Mouse (Mus musculus) kidney, embryonic 14.5 days (tissue): ENCODE results near the gene Slc52a3. TPM values are rescaled to one million over a fixed set of nuclear protein-coding genes. Genes with fewer than 3 reads are reported as not detected.

ENCODE experiments used
- ATAC-seq: fragments of 200-750 bp; cut with Nextera tagmentation; 2 replicates; pipeline ENCODE4 v1.8.0; 2017; ENCODE audit warnings: moderate number of reproducible peaks, mild to moderate bottlenecking, moderate TSS enrichment, moderate library complexity; ENCODE audit not compliant: low FRiP score, low TSS enrichment
- H3K27ac ChIP-seq: fragments of 300-500 bp; sonication (generic); 2 replicates; pipeline ENCODE4 v1.5.1; 2014; ENCODE audit warnings: low read depth, mild to moderate bottlenecking, low read length, moderate library complexity, mixed read lengths
- H3K27me3 ChIP-seq: fragments of 300-500 bp; sonication (generic); 2 replicates; pipeline ENCODE4 v1.6.1; 2014; ENCODE audit warnings: mild to moderate bottlenecking, low read length; ENCODE audit not compliant: control insufficient read depth, insufficient read depth
- H3K36me3 ChIP-seq: fragments of 300-500 bp; sonication (generic); 2 replicates; pipeline ENCODE4 v1.6.1; 2014; ENCODE audit warnings: low read length, mixed read lengths; ENCODE audit not compliant: control insufficient read depth, insufficient read depth
- H3K4me1 ChIP-seq: fragments of 300-500 bp; sonication (generic); 2 replicates; pipeline ENCODE4 v1.6.1; 2014; ENCODE audit warnings: low read length, mixed read lengths; ENCODE audit not compliant: control insufficient read depth, insufficient read depth
- H3K4me2 ChIP-seq: fragments of 300-500 bp; sonication (generic); replicated peaks from 2 replicates; pipeline ENCODE4 v1.6.1; 2014; ENCODE audit warnings: low read depth, mild to moderate bottlenecking, low read length
- H3K4me3 ChIP-seq: fragments of 300-500 bp; sonication (generic); 2 replicates; pipeline ENCODE4 v1.5.1; 2014; ENCODE audit warnings: mild to moderate bottlenecking, low read length
- H3K9ac ChIP-seq: fragments of 300-500 bp; sonication (generic); 2 replicates; pipeline ENCODE4 v1.6.1; 2014; ENCODE audit warnings: low read depth, mild to moderate bottlenecking, low read length, moderate library complexity
- H3K9me3 ChIP-seq: fragments of 300-500 bp; sonication (generic); 2 replicates; pipeline ENCODE4 v1.6.1; 2016; ENCODE audit warnings: low read length; ENCODE audit not compliant: control insufficient read depth
- WGBS: fragments of 180-500 bp; shearing (Covaris S2); extraction: QIAGEN DNeasy Blood & Tissue Kit; methylation state at CpG from one replicate; pipeline ENCODE4 v1.1.7; 2014; 5-methylcytosine and 5-hydroxymethylcytosine counted together
- polyA plus RNA-seq: library from polyadenylated mRNA; unstranded; fragments of >200 nt; fragmentation: Nextera tagmentation; extraction: Ambion mirVana; gene quantifications from 2 replicates; pipeline ENCODE4 v1.2.1, GENCODE M21; 2014

Gene Slc52a3
- polyA plus RNA-seq, 1 experiment from 2014 or later = 6.8 TPM

- 0 out of 2 replicates have a peak overlapping the region, but pooled peaks have one; percentile 17 for H3K27ac ChIP-seq
- H3K36me3 ChIP-seq = peaks cover 17% of the 10 kb centered on the region; the same call in 1 of the 2 replicates
- peak overlapping the region; percentile 51 for H3K9ac ChIP-seq
- 53% methylated on average over 53 of the region's 53 CpGs for WGBS
- peaks cover 46% of the 10 kb centered on the region for H3K4me1 ChIP-seq
- no peaks in the 10 kb centered on the region for H3K9me3 ChIP-seq
- H3K4me3 ChIP-seq = peak overlapping the region; percentile 27
- H3K27me3 ChIP-seq = peaks cover 8% of the 10 kb centered on the region; the same call in 1 of the 2 replicates
- ATAC-seq = peak; percentile 88
- H3K4me2 ChIP-seq = peak overlapping the region; percentile 48
Measured at GRCm38 (mm10) chr2:151970191-151971172, 25.8 kb upstream of the Slc52a3 start.

GRCm38 (mm10) chr2:151971748-151972147 is 24.6 kb upstream of the Slc52a3 start:
- no peak overlapping the region for H3K27ac ChIP-seq
- H3K36me3 ChIP-seq = peaks cover 17% of the 10 kb centered on the region; the same call in 1 of the 2 replicates
- WGBS = 86% methylated on average over 5 of the region's 5 CpGs
- H3K4me3 ChIP-seq = no peak overlapping the region
- H3K4me2 ChIP-seq = no peak overlapping the region
- H3K9ac ChIP-seq = no peak overlapping the region
- peaks cover 49% of the 10 kb centered on the region for H3K4me1 ChIP-seq
- H3K27me3 ChIP-seq = peaks cover 8% of the 10 kb centered on the region; the same call in 1 of the 2 replicates
- H3K9me3 ChIP-seq = no peaks in the 10 kb centered on the region
- no peak for ATAC-seq

GRCm38 (mm10) chr2:151972880-151973594 is 23.3 kb upstream of the Slc52a3 start:
- Histone ChIP-seq H3K4me2 (peak overlapping the region; percentile 50), H3K9ac (0 out of 2 replicates have a peak overlapping the region, but pooled peaks have one; percentile 45), H3K36me3 (peaks cover 17% of the 10 kb centered on the region; the same call in 1 of the 2 replicates), H3K4me1 (peaks cover 51% of the 10 kb centered on the region), H3K4me3 (peak overlapping the region; percentile 28), H3K27ac (no peak overlapping the region), H3K9me3 (no peaks in the 10 kb centered on the region), H3K27me3 (peaks cover 8% of the 10 kb centered on the region; the same call in 1 of the 2 replicates)
- WGBS = 12% methylated on average over 23 of the region's 23 CpGs
- ATAC-seq = 0 out of 2 replicates have a peak, but pooled peaks have one; percentile 26

- WGBS = 11% methylated on average over 36 of the region's 36 CpGs
- peak overlapping the region; percentile 28 for H3K4me3 ChIP-seq
- ATAC-seq = 0 out of 2 replicates have a peak, but pooled peaks have one; percentile 2
- H3K4me2 ChIP-seq = peak overlapping the region; percentile 50
- H3K4me1 ChIP-seq = peaks cover 52% of the 10 kb centered on the region
- no peak overlapping the region for H3K27ac ChIP-seq
- H3K36me3 ChIP-seq = peaks cover 13% of the 10 kb centered on the region; the same call in 1 of the 2 replicates
- H3K27me3 ChIP-seq = peaks cover 8% of the 10 kb centered on the region; the same call in 1 of the 2 replicates
- 0 out of 2 replicates have a peak overlapping the region, but pooled peaks have one; percentile 45 for H3K9ac ChIP-seq
- no peaks in the 10 kb centered on the region for H3K9me3 ChIP-seq
Measured at GRCm38 (mm10) chr2:151973595-151974562, 22.4 kb upstream of the Slc52a3 start.

GRCm38 (mm10) chr2:151975295-151975694 is 21.0 kb upstream of the Slc52a3 start:
- peaks cover 1% of the 10 kb centered on the region; the same call in 1 of the 2 replicates for H3K36me3 ChIP-seq
- H3K27me3 ChIP-seq = peaks cover 8% of the 10 kb centered on the region; the same call in 1 of the 2 replicates
- no peak overlapping the region for H3K9ac ChIP-seq
- peaks cover 48% of the 10 kb centered on the region for H3K4me1 ChIP-seq
- no peak overlapping the region for H3K4me2 ChIP-seq
- WGBS = 91% methylated on average over 5 of the region's 5 CpGs
- H3K27ac ChIP-seq = no peak overlapping the region
- H3K4me3 ChIP-seq = no peak overlapping the region
- ATAC-seq = no peak
- no peaks in the 10 kb centered on the region for H3K9me3 ChIP-seq

GRCm38 (mm10) chr2:151976067-151976466 is 20.2 kb upstream of the Slc52a3 start:
- peaks cover 40% of the 10 kb centered on the region for H3K4me1 ChIP-seq
- H3K9ac ChIP-seq = no peak overlapping the region
- no peak overlapping the region for H3K4me2 ChIP-seq
- WGBS = 80% methylated on average over 3 of the region's 3 CpGs
- H3K27ac ChIP-seq = peak overlapping the region; percentile 62; the same call in 1 of the 2 replicates
- no peak for ATAC-seq
- no peaks in the 10 kb centered on the region for H3K36me3 ChIP-seq
- H3K27me3 ChIP-seq = peaks cover 8% of the 10 kb centered on the region; the same call in 1 of the 2 replicates
- no peaks in the 10 kb centered on the region for H3K9me3 ChIP-seq
- no peak overlapping the region for H3K4me3 ChIP-seq

GRCm38 (mm10) chr2:151977689-151978440 is 18.4 kb upstream of the Slc52a3 start:
- no peaks in the 10 kb centered on the region for H3K9me3 ChIP-seq
- ATAC-seq = no peak
- H3K27ac ChIP-seq = 0 out of 2 replicates have a peak overlapping the region, but pooled peaks have one; percentile 24
- H3K4me2 ChIP-seq = no peak overlapping the region
- no peak overlapping the region for H3K9ac ChIP-seq
- H3K27me3 ChIP-seq = peaks cover 5% of the 10 kb centered on the region; the same call in 1 of the 2 replicates
- no peak overlapping the region for H3K4me3 ChIP-seq
- no peaks in the 10 kb centered on the region for H3K36me3 ChIP-seq
- 75% methylated on average over 4 of the region's 4 CpGs for WGBS
- peaks cover 29% of the 10 kb centered on the region for H3K4me1 ChIP-seq
